Mouse (Mus musculus) granulocyte monocyte progenitor cell, adult 5-6 weeks (primary cell): Measurements from ENCODE around the gene Slc12a4. TPM values are rescaled to one million over a fixed set of nuclear protein-coding genes. Genes with fewer than 3 reads are reported as not detected.
"Not testable (repeated sequence)": the region's sequence is repeated elsewhere in the genome, so short reads cannot be mapped to it uniquely, and the experiment has no call there.

ENCODE experiments used
- ATAC-seq: replicated peaks from 2 replicates; pipeline ENCODE4 v1.8.0; 2016; ENCODE audit warnings: mild to moderate bottlenecking, moderate TSS enrichment, inconsistent platforms; ENCODE audit not compliant: poor library complexity, severe bottlenecking
- total RNA-seq, 2 experiments: library from RNA; stranded (forward) in 1 of 2; stranded (reverse) in 1 of 2; fragments of 200-712, 200-1000 nt in 1 of 2; fragments of >200 nt in 1 of 2; fragmentation: Nextera tagmentation in 1 of 2; gene quantifications; 2 replicates each; pipeline ENCODE4 v1.2.3; 2014 to 2017

Gene Slc12a4
- total RNA-seq (2014; fragmentation: Nextera tagmentation) (4.7 and 7.8 TPM in 2 replicates), total RNA-seq (2017) (1.6 and 6.8 TPM in 2 replicates)

DNA sequence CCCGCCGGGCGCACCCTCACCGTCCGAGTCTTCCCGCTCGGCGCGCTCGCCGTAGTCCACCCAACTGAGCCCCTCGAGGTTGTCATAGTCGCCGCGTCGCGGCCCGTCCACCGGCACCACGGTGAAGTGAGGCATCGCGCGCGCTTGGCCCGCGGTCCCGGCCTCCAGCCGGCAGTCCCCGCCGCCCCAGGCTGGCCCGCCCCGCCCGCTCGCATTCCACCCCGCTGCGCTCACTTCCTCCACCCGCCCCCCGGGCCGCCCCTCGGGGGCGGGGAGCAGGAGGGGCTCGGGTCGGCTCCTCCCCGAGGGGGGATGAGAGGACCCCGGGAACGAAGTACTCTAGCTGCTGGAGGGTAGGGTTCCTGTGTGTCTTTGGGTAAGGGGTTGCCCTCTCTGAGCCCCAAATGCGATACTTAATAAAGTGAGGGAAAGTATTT lies at the start of gene Slc12a4:
TSS of gene Slc12a4 (minus strand) at position 193 of the 437 bp plus-strand sequence.
- ATAC-seq: peak; percentile 76

GRCm38 (mm10) chr8:106012203-106012602 lies 46.3 kb upstream of the Slc12a4 start:
- not testable (repeated sequence) for ATAC-seq

- ATAC-seq: no peak
Observed at GRCm38 (mm10) chr8:106011643-106011986, 45.7 kb upstream of the Slc12a4 start, which contains the start of gene Ddx28. Ddx28 (minus strand) TSS chr8:106011882.

- peak; percentile 93 for ATAC-seq
Observed at GRCm38 (mm10) chr8:106010748-106011642, 45.1 kb upstream of the Slc12a4 start.

DNA sequence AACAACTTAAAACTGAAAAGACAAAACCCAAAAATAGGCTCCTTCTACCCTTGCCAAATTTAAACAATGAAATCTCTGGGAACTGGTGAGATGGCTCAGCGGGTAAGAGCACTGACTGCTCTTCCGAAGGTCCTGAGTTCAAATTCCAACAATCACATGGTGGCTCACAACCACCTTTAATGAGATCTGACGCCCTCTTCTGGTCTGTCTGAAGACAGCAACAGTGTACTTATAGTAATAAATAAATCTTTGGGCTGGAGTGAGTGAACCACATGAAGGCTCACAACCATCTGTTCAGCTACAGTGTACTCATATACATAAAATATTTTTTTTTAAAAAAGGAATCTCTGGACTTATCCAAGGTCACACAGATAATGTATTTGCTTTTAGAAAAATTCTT lies 42.0 kb upstream of the Slc12a4 start:
- ATAC-seq: not testable (repeated sequence)

GRCm38 (mm10) chr8:106007135-106007534 lies 41.2 kb upstream of the Slc12a4 start:
- ATAC-seq: peak; percentile 50

GRCm38 (mm10) chr8:106006413-106006812 lies 40.5 kb upstream of the Slc12a4 start:
- no peak for ATAC-seq

DNA sequence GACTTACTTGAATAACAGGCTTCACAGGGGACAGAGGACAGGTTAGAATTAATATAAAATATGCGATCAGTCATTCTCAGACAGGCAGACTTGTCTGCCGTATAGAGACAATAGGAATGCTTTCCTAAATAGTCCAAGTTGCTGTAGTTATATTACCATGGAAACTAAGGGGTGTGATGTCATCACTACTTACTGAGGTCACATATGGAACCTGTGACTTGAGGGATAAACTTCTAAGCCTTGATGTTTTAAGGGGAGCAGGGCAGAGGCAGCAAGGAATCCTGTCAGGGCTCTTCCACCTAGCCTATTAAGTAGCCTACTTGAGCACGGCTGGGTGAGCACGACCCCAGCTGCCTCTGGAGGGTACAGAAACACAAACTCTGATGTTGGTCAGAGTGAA lies 40.0 kb upstream of the Slc12a4 start, which contains the start of gene Dpep2nb:
TSS of gene Dpep2nb (minus strand) at position 101 of the 400 bp plus-strand sequence.
- no peak for ATAC-seq

DNA sequence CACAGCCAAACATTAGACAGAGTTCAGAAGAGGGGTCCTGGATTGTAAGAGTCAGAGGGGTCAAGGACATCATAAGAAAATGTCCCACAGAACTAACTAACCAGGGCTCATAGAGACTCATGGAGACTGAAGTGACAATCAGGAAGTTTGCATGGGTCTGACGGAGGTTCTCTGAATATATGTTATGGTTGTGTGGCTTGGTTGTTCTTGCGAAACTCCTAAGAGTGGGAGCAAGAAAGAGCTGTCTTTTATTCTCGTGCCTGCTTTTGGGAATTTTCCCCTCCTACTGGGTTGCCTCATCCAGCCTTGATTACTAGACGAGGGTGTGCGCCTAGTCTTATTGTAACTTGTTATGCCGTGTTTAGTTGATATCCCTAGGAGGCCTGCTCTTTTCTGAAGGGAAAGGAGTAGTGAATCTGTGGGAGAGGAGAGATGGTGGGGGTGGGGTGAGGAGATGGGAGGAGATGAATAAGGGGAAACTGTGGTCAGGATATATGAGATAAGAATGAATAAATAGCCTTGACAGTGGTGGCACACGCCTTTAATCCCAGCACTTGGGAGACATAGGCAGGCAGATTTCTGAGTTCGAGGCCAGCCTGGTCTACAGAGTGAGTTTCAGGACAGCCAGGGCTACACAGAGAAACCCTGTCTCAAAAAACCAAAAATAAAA lies 38.8 kb upstream of the Slc12a4 start:
- ATAC-seq: peak; percentile 80

DNA sequence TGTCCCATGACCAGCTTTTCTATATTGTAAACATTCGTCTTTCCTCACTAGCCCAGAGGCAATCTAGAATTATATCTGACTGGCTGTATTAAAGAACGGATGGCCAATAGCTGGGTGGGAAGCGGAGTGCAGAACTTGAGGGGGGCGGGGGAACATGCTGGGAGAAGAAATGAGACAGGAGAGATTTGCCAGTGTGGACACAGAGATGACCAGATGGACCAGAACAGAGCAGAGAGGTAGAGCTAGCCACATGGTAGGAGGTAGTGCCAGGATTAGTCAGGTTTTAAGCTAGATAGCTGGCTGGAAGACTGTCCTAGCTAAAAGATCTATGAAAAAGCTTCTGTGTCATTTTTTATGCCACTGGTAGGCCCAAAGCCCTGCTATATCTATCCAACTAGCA lies 36.0 kb upstream of the Slc12a4 start:
- no peak for ATAC-seq

- ATAC-seq: no peak
Observed at GRCm38 (mm10) chr8:105998971-105999370, 33.1 kb upstream of the Slc12a4 start.

- peak; percentile 97 for ATAC-seq
Observed at GRCm38 (mm10) chr8:105996359-105996758, 30.5 kb upstream of the Slc12a4 start.

- no peak for ATAC-seq
Observed at GRCm38 (mm10) chr8:105993226-105993625, 27.3 kb upstream of the Slc12a4 start.

DNA sequence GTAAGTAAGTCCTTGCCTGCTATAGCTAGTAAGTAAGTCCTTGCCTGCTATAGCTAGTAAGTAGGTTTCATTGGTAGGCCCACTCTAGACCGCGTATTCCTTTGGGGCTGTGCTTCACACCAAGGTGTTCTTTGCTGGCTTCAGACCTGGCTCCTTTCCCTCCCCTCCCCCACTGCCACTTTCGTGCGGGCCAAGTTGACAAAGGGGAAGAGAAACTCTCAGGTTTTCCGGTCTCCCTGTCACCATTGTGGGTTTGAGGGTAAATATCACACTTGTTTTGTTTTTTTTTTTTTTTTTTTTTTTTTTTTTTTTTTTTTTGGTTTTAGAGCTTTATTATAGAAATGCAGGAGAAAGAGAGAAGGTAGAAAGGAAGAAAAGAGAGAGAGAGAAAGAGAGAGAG lies 26.6 kb upstream of the Slc12a4 start:
- no peak for ATAC-seq

- no peak for ATAC-seq
Observed at GRCm38 (mm10) chr8:105991546-105991945, 25.6 kb upstream of the Slc12a4 start.

DNA sequence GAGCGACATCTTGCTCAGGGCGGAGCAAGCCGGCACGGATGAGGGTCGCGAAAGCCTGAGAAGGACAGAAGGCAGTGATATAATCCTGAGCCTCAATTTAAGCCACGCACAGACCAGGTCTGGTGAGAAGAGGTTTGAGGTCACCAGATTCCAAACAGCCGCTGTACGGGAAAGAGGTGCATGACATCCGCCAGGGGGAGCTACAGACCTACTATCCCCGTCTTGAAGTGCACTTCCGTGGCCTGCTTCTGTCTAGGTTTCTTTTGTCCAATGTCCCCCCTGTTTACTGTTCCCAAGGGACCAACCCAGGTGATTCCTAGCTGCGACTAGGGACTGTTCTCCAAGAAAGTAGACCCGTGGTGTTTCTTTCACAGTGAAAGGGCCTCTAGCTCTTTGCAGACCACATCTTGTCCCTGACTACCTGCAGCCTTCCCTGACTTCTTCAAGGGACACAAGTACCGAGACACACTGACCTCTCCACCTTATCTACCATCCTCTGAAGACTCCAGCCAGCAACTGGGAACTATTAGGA lies 25.0 kb upstream of the Slc12a4 start, which contains the start of gene Dus2:
TSS of gene Dus2 (plus strand) at position 482 of the 532 bp plus-strand sequence.
- ATAC-seq: peak; percentile 88

DNA sequence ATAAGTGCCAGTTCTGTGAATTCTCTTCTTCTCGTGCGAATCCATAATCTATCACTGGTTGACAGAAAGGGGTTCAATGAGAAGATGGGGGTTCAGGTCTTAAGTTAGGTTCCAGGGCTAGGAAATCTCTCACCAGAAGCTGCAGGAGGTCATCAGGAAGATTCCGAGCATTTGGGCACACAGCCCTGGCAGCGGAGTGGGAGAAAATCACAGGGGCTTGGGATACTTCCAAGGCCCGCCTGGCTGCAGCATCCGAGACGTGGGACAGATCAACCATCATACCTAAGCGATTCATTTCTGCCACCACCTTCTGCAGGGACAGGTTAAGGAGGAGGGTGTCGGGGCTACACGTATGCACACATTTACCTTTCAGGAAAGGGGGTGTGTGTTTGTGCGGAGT lies 22.6 kb upstream of the Slc12a4 start:
- no peak for ATAC-seq

DNA sequence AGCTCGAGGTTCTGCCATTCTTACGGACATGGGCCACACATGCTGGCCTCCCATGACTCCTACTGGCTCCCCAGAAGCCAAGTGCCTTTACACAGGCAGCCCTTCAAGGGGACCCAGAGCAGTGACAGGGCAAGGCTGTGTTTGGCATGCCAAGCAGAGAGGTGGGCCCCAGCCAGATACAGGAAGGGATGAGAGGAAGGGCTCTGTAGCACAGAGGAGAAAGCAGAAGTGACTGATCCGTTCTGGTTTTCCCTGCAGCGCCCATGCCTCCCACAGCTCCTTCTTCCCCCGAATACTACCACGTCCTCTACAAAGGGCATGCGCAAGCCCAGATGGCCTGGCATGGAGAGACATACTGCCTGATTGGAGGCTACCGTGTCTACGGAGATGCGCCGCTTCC lies 17.5 kb upstream of the Slc12a4 start:
- ATAC-seq: peak; percentile 97

- no peak for ATAC-seq
Observed at GRCm38 (mm10) chr8:105981146-105981545, 15.2 kb upstream of the Slc12a4 start.

DNA sequence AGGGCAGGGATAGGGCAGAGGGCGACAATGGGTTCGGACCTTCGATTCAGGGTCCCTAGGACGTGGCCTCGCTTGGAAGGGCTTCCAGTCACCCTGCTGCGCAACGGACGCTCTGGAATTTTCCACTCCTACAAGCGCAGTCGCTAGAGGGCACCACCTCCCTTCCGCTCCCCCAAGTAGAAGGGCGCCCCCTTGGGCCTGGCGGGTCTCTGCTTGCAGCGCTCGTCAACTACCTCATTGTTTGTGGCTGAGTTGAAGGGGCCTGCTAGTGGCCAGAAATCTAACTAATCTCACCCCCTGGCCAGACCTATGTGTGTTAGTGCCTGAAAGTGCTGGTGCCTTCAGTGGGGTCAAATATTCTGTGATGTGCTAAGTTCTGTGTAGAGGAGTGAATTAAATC lies 13.4 kb upstream of the Slc12a4 start, which contains the start of gene Dpep3:
TSS of gene Dpep3 (minus strand) at position 105 of the 400 bp plus-strand sequence.
- ATAC-seq: no peak

DNA sequence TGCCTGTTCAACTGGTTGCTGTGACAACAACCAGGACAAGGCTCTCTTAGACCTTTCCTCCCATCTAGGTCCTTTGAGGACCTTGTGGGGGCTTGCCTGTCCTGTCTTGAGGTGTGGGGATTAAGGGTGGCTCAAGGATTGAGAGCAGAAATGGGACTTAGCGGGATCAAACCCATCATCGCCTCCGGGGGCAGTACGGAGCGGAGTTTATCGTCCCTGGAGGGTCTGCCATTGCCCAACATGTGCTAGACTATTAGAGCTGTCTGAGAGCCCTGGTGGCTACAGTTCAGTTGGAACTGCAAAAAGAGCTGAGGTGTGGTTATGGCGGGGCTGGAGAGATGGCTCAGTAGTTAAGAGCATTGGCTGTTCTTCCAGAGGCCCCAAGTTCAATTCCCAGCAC lies 9.5 kb upstream of the Slc12a4 start:
- ATAC-seq: peak; percentile 76
